Mouse (Mus musculus): Measurements from ENCODE around the gene Actl6b. TPM values are rescaled to one million over a fixed set of nuclear protein-coding genes. Genes with fewer than 3 reads are reported as not detected.
A peak's percentile ranks its signal among the peaks of the same experiment; 100 is the strongest.

The Actl6b gene
- polyA plus RNA-seq, 1 experiment from 2014 or later = 47.6 TPM

- H3K27ac ChIP-seq (ENCODE audit: low read depth, low read length) = no peak overlapping the region
- no peaks in the 10 kb centered on the region for H3K27me3 ChIP-seq (ENCODE audit: control insufficient read depth, insufficient read depth, low read length)
- H3K4me1 ChIP-seq (replicated peaks; ENCODE audit: control insufficient read depth, insufficient read depth, low read length) = peaks cover 11% of the 10 kb centered on the region; the same call in 1 of the 2 replicates
- peaks cover 9% of the 10 kb centered on the region; the same call in 1 of the 2 replicates for H3K36me3 ChIP-seq (ENCODE audit: control insufficient read depth, insufficient read depth, low read length)
- no peak overlapping the region for H3K9ac ChIP-seq (ENCODE audit: low read depth, low read length)
- no peak overlapping the region for H3K4me2 ChIP-seq (replicated peaks; ENCODE audit: low read depth, low read length)
- H3K4me3 ChIP-seq (ENCODE audit: low read depth, low read length) = no peak overlapping the region
- H3K9me3 ChIP-seq (ENCODE audit: control insufficient read depth, low read length) = no peaks in the 10 kb centered on the region
- WGBS = 85% methylated on average over 3 of the region's 3 CpGs
- DNase-seq (ENCODE audit: low spot score) (no peak), ATAC-seq (ENCODE audit: low FRiP score) (no peak)
Measured at GRCm38 (mm10) chr5:137514811-137515210, 38.5 kb upstream of the Actl6b start.

GRCm38 (mm10) chr5:137518436-137518835, 34.9 kb upstream of the Actl6b start, which contains the start of gene Gigyf1:
TSS of gene Gigyf1 (plus strand) at chr5:137518548.
- H3K9me3 ChIP-seq (ENCODE audit: control insufficient read depth, low read length) = no peaks in the 10 kb centered on the region
- H3K9ac ChIP-seq (ENCODE audit: low read depth, low read length) = no peak within 1 kb of the TSS
- H3K27me3 ChIP-seq (ENCODE audit: control insufficient read depth, insufficient read depth, low read length) = no peaks in the 10 kb centered on the region
- 77% methylated on average over 5 of the region's 5 CpGs for WGBS
- DNase-seq (ENCODE audit: low spot score) (peak; percentile 61), ATAC-seq (ENCODE audit: low FRiP score) (no peak)
- no peak within 1 kb of the TSS for H3K27ac ChIP-seq (ENCODE audit: low read depth, low read length)
- no peak within 1 kb of the TSS for H3K4me3 ChIP-seq (ENCODE audit: low read depth, low read length)
- H3K4me1 ChIP-seq (replicated peaks; ENCODE audit: control insufficient read depth, insufficient read depth, low read length) = no peaks in the 10 kb centered on the region; the same call in 1 of the 2 replicates
- H3K4me2 ChIP-seq (replicated peaks; ENCODE audit: low read depth, low read length) = no peak within 1 kb of the TSS
- peaks cover 34% of the 10 kb centered on the region; the same call in 1 of the 2 replicates for H3K36me3 ChIP-seq (ENCODE audit: control insufficient read depth, insufficient read depth, low read length)

DNA sequence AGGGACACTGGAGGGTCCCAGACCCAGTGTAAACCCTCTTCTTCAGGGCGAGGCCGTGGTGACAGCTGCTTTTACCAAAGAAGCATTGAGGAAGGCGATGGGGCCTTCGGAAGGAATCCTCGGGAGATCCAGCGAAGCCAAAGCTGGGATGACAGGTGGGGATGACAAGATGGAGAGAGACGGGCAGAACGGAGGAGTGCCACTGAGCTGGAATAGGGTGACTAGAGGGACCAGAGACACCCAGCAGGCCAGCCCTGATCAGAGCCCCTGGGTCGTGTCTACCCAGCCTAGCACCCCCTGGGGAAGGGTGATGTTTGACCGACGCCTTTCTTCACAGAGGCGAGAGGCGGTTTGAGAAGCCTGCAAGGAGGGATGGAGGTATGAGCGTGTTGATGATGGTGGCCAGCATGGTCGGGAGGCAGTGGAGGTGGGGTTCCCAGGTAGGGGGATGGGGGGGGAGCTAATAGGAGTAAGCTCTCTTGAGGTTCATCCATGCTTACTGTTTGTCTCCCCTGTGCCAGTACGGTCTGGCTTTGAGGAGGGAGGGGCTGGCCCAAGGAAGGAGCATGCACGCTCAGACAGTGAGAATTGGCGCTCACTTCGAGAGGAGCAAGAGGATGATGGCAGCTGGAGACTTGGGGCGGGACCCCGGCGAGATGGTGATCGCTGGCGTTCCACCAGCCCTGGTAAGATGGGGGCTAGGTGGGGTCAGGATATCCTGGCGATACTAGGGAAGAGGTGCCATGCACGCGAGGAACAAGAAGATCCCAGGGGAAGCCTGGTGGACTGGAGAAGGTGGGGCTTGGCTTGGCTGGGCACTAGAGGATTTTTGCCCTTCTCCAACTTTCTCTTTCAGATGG, 33.4 kb upstream of the Actl6b start:
- no peaks in the 10 kb centered on the region for H3K9me3 ChIP-seq (ENCODE audit: control insufficient read depth, low read length)
- H3K27me3 ChIP-seq (ENCODE audit: control insufficient read depth, insufficient read depth, low read length) = no peaks in the 10 kb centered on the region
- H3K4me2 ChIP-seq (replicated peaks; ENCODE audit: low read depth, low read length) = no peak overlapping the region
- H3K9ac ChIP-seq (ENCODE audit: low read depth, low read length) = no peak overlapping the region
- no peak for DNase-seq (ENCODE audit: low spot score)
- no peaks in the 10 kb centered on the region for H3K4me1 ChIP-seq (replicated peaks; ENCODE audit: control insufficient read depth, insufficient read depth, low read length)
- no peak for ATAC-seq (ENCODE audit: low FRiP score)
- H3K4me3 ChIP-seq (ENCODE audit: low read depth, low read length) = no peak overlapping the region
- H3K27ac ChIP-seq (ENCODE audit: low read depth, low read length) = no peak overlapping the region
- H3K36me3 ChIP-seq (ENCODE audit: control insufficient read depth, insufficient read depth, low read length) = peaks cover 47% of the 10 kb centered on the region
- WGBS = 94% methylated on average over 27 of the region's 27 CpGs

DNA sequence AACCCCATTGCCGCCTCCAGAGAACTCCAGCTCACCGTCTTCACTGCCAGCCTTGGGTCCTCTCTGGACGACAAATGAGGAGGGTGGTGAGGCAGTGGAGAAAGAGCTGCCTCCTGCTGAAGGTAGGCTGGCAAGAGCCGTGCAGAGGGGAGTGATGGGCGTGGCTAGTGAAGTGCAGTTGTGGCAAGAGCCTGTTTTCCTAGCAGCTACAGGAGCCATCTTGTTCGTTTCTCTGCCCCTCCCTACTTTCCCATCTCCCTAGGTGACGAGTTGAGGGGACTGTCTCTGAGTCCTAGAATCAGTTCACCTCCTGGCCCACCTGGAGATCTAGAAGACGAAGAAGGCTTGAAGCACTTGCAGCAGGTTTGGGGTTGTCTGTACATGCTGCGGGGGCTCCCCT, 31.5 kb upstream of the Actl6b start:
- Histone ChIP-seq H3K4me2 (replicated peaks; ENCODE audit: low read depth, low read length) (no peak overlapping the region), H3K27ac (ENCODE audit: low read depth, low read length) (no peak overlapping the region), H3K9ac (ENCODE audit: low read depth, low read length) (no peak overlapping the region), H3K36me3 (ENCODE audit: control insufficient read depth, insufficient read depth, low read length) (peaks cover 52% of the 10 kb centered on the region), H3K9me3 (ENCODE audit: control insufficient read depth, low read length) (no peaks in the 10 kb centered on the region), H3K4me1 (replicated peaks; ENCODE audit: control insufficient read depth, insufficient read depth, low read length) (peaks cover 3% of the 10 kb centered on the region; the same call in 1 of the 2 replicates), H3K4me3 (ENCODE audit: low read depth, low read length) (no peak overlapping the region), H3K27me3 (ENCODE audit: control insufficient read depth, insufficient read depth, low read length) (no peaks in the 10 kb centered on the region)
- ATAC-seq (ENCODE audit: low FRiP score) = no peak
- DNase-seq (ENCODE audit: low spot score) = no peak
- WGBS = 79% methylated on average over 9 of the region's 9 CpGs

GRCm38 (mm10) chr5:137522711-137523110, 30.6 kb upstream of the Actl6b start:
- Histone ChIP-seq H3K36me3 (ENCODE audit: control insufficient read depth, insufficient read depth, low read length) (peaks cover 56% of the 10 kb centered on the region), H3K27ac (ENCODE audit: low read depth, low read length) (no peak overlapping the region), H3K9me3 (ENCODE audit: control insufficient read depth, low read length) (no peaks in the 10 kb centered on the region), H3K4me3 (ENCODE audit: low read depth, low read length) (no peak overlapping the region), H3K4me1 (replicated peaks; ENCODE audit: control insufficient read depth, insufficient read depth, low read length) (peaks cover 5% of the 10 kb centered on the region; the same call in 1 of the 2 replicates), H3K4me2 (replicated peaks; ENCODE audit: low read depth, low read length) (no peak overlapping the region), H3K27me3 (ENCODE audit: control insufficient read depth, insufficient read depth, low read length) (no peaks in the 10 kb centered on the region), H3K9ac (ENCODE audit: low read depth, low read length) (no peak overlapping the region)
- WGBS = 72% methylated on average over 11 of the region's 11 CpGs
- DNase-seq (ENCODE audit: low spot score) = no peak
- no peak for ATAC-seq (ENCODE audit: low FRiP score)

DNA sequence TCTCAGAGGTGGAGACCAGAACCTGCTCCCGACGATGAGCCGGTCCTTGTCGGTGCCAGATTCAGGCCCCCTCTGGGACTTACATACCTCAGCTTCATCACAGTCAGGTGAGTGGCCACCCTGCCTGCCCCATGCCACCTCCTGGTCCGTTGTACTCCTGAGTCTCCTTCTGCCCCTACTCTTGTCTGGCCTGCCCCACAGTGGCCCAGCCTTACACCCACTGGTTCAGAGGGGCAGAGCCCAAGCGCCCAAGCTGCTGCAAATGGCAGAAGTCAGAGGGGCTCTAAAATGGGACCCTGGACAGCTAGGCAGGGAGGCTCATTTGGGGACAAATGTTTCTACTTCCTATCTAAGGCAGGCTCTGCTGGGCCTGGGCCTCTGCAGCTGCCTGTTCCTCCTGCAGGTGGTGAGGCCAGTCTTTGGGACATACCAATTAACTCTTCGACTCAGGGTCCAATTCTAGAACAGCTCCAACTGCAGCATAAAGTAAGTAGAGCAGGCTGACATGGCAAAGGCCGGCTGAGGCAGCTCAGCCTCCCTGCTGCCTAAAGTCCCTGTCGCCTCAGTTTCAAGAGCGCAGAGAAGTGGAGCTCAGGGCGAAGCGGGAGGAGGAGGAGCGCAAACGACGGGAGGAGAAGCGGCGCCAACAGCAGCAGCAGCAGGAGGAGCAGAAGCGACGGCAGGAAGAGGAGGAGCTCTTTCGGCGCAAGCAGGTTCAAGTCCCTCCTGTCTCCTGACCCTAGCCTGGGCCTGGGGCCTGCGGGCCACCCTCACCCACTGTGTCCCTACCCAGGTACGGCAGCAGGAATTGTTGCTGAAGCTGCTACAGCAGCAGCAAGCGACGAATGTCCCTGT, 29.7 kb upstream of the Actl6b start:
- no peak overlapping the region for H3K9ac ChIP-seq (ENCODE audit: low read depth, low read length)
- H3K4me3 ChIP-seq (ENCODE audit: low read depth, low read length) = 0 out of 2 replicates have a peak overlapping the region, but pooled peaks have one; percentile 2
- H3K4me1 ChIP-seq (replicated peaks; ENCODE audit: control insufficient read depth, insufficient read depth, low read length) = peaks cover 5% of the 10 kb centered on the region; the same call in 1 of the 2 replicates
- ATAC-seq (ENCODE audit: low FRiP score) = no peak
- H3K27ac ChIP-seq (ENCODE audit: low read depth, low read length) = 0 out of 2 replicates have a peak overlapping the region, but pooled peaks have one; percentile 33
- H3K4me2 ChIP-seq (replicated peaks; ENCODE audit: low read depth, low read length) = no peak overlapping the region
- WGBS = 86% methylated on average over 25 of the region's 25 CpGs
- H3K27me3 ChIP-seq (ENCODE audit: control insufficient read depth, insufficient read depth, low read length) = no peaks in the 10 kb centered on the region
- peaks cover 57% of the 10 kb centered on the region for H3K36me3 ChIP-seq (ENCODE audit: control insufficient read depth, insufficient read depth, low read length)
- DNase-seq (ENCODE audit: low spot score) = no peak
- no peaks in the 10 kb centered on the region for H3K9me3 ChIP-seq (ENCODE audit: control insufficient read depth, low read length)

- Histone ChIP-seq H3K4me3 (ENCODE audit: low read depth, low read length) (no peak overlapping the region), H3K9me3 (ENCODE audit: control insufficient read depth, low read length) (no peaks in the 10 kb centered on the region), H3K27me3 (ENCODE audit: control insufficient read depth, insufficient read depth, low read length) (no peaks in the 10 kb centered on the region), H3K36me3 (ENCODE audit: control insufficient read depth, insufficient read depth, low read length) (peaks cover 58% of the 10 kb centered on the region), H3K27ac (ENCODE audit: low read depth, low read length) (no peak overlapping the region), H3K4me2 (replicated peaks; ENCODE audit: low read depth, low read length) (no peak overlapping the region), H3K9ac (ENCODE audit: low read depth, low read length) (no peak overlapping the region), H3K4me1 (replicated peaks; ENCODE audit: control insufficient read depth, insufficient read depth, low read length) (peaks cover 5% of the 10 kb centered on the region; the same call in 1 of the 2 replicates)
- WGBS = 91% methylated on average over 8 of the region's 8 CpGs
- no peak for ATAC-seq (ENCODE audit: low FRiP score)
- DNase-seq (ENCODE audit: low spot score) = no peak
Measured at GRCm38 (mm10) chr5:137524251-137524515, 29.1 kb upstream of the Actl6b start.

DNA sequence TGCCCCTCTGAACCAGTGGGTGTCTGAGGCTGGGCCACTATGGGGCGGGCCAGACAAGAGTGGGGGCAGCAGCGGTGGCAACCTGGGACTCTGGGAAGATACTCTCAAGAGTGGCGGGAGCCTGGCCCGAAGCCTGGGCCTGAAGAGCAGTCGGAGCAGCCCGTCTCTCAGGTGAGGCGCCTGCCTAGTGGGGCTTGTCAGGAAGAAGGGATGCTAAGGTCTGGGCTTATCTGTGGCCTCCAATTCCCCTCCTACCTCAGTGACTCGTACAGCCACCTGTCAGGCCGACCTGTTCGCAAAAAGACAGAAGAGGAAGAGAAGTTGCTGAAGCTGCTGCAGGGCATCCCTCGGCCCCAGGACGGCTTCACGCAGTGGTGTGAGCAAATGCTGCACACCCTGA, 28.6 kb upstream of the Actl6b start:
- H3K36me3 ChIP-seq (ENCODE audit: control insufficient read depth, insufficient read depth, low read length) = peaks cover 61% of the 10 kb centered on the region
- 93% methylated on average over 13 of the region's 13 CpGs for WGBS
- H3K4me3 ChIP-seq (ENCODE audit: low read depth, low read length) = no peak overlapping the region; the same call in 1 of the 2 replicates
- peaks cover 9% of the 10 kb centered on the region; the same call in 1 of the 2 replicates for H3K4me1 ChIP-seq (replicated peaks; ENCODE audit: control insufficient read depth, insufficient read depth, low read length)
- no peak overlapping the region for H3K4me2 ChIP-seq (replicated peaks; ENCODE audit: low read depth, low read length)
- H3K9me3 ChIP-seq (ENCODE audit: control insufficient read depth, low read length) = no peaks in the 10 kb centered on the region
- no peaks in the 10 kb centered on the region for H3K27me3 ChIP-seq (ENCODE audit: control insufficient read depth, insufficient read depth, low read length)
- DNase-seq (ENCODE audit: low spot score) (no peak), ATAC-seq (ENCODE audit: low FRiP score) (no peak)
- no peak overlapping the region for H3K9ac ChIP-seq (ENCODE audit: low read depth, low read length)
- H3K27ac ChIP-seq (ENCODE audit: low read depth, low read length) = 0 out of 2 replicates have a peak overlapping the region, but pooled peaks have one; percentile 42

Data from hindbrain, embryonic 11.5 days (tissue).